Mouse (Mus musculus) B cell, adult 67 days (primary cell): ENCODE measurements around the gene AW146154. TPM values are rescaled to one million over a fixed set of nuclear protein-coding genes. Genes with fewer than 3 reads are reported as not detected.

Experiments used
- total RNA-seq, 2 experiments: library from RNA; stranded (reverse); gene quantifications; 4 replicates each; pipeline ENCODE4 v1.2.4; 2023

The AW146154 gene
- 10 to 100 TPM; 11.6 to 15.7 TPM for total RNA-seq

GRCm38 (mm10) chr7:41499389-41500049 lies at the start of gene AW146154, which contains the start of gene Gm20449:
TSS of gene AW146154 (minus strand) at chr7:41499890.
TSS of gene Gm20449 (minus strand) at chr7:41499417.

GRCm38 (mm10) chr7:41448596-41448995 lies 51.1 kb downstream of the AW146154 start, which contains the start of gene Vmn2r57:
TSS of gene Vmn2r57 (minus strand) at chr7:41448696.

Other genes starting within 250 kb of the AW146154 start
- 10 to 100 TPM; 20.2 to 25.4 TPM for gene AI987944, start 106.5 kb downstream of the AW146154 start, total RNA-seq
- gene Vmn2r57, start 51.2 kb downstream of the AW146154 start, total RNA-seq, result under 1 TPM in 1 of 2 experiments, not detected in 1; 0.15 TPM
- under 1 TPM; 0.27 to 0.49 TPM for gene Gm20449, start 473 bp downstream of the AW146154 start, total RNA-seq
- not detected for gene Gm6871, start 73.8 kb upstream of the AW146154 start, total RNA-seq
- 10 to 100 TPM; 39.1 to 39.6 TPM for gene 2610021A01Rik, start 99.3 kb upstream of the AW146154 start, total RNA-seq
- gene Zfp788, start 133.3 kb upstream of the AW146154 start, total RNA-seq, result 10 to 100 TPM; 19.7 to 24.3 TPM